Comparison of ENCODE assay signal across 10 mouse cellular contexts in the genomic region with DNA sequence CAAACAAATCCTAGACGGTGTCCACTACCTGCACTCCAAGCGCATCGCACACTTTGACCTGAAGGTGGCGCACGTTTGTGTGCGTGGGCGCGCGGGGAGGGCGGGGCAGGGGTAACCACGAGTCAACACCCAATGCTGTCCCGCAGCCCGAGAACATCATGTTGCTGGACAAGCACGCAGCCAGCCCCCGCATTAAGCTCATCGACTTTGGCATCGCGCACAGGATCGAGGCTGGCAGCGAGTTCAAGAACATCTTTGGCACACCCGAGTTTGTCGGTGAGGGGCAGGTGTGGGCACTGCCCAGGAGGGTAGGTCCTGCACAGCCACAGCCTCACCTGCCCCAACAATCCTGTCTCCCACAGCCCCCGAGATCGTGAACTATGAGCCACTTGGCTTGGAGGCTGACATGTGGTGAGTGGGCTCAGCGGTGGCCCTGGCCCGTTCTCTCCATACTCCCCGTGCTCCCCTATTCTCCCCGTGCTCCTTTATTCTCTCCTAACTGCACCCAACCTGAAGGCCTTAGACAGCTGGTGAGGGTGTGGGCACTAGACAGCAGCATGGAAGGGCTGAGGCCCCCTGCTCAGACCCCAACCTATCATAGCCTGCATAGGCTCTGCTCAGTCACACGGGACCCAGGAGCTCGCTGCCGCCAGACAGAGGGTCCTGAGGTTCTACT. TPM values are rescaled to one million over a fixed set of nuclear protein-coding genes. Genes with fewer than 3 reads are reported as not detected.
DNase-seq lines count a peak whose midpoint lies in the region; ATAC-seq and TF ChIP-seq lines count a peak whose summit lies in the region.
"Had no signal": no experiment of that assay in that cellular context is flagged by ENCODE, and none has a peak within 500 bp of the region (broad histone marks: within the 10 kb centered on the region; RNA-seq: fewer than 3 reads in every experiment).

No protein-coding gene starts in this region.

- H3K4me1 ChIP-seq in forebrain, postnatal 0 days (ENCODE audit: insufficient read depth): peaks cover 11% of the 10 kb centered on the region
- peaks cover 24% of the 10 kb centered on the region for H3K4me1 ChIP-seq in forebrain, embryonic 12.5 days
- peaks cover 42% of the 10 kb centered on the region for H3K4me1 ChIP-seq in testis, adult 2 months (ENCODE audit: control insufficient read depth, insufficient read depth, low read length)
- peaks cover 25% of the 10 kb centered on the region for H3K4me1 ChIP-seq in limb, embryonic 12.5 days (replicated peaks)
- peaks cover 36% of the 10 kb centered on the region for H3K4me1 ChIP-seq in neural tube, embryonic 15.5 days

- H3K27me3 ChIP-seq in forebrain, postnatal 0 days (ENCODE audit: insufficient read depth, low read length): peaks cover 12% of the 10 kb centered on the region; the same call in 1 of the 2 replicates
- peaks cover 27% of the 10 kb centered on the region for H3K27me3 ChIP-seq in forebrain, embryonic 12.5 days
- H3K27me3 ChIP-seq in testis, adult 2 months (ENCODE audit: control insufficient read depth, insufficient read depth, low read length): no peaks in the 10 kb centered on the region
- peaks cover 24% of the 10 kb centered on the region for H3K27me3 ChIP-seq in limb, embryonic 12.5 days
- peaks cover 9% of the 10 kb centered on the region for H3K27me3 ChIP-seq in neural tube, embryonic 15.5 days (replicated peaks)

- no peak for DNase-seq in forebrain, postnatal 0 days
- DNase-seq in testis, postnatal 14 days (ENCODE audit: low spot score): no peak
- DNase-seq in testis, postnatal 10 days (ENCODE audit: low spot score): peak; percentile 75
- DNase-seq in left cerebral cortex, postnatal 4 days: no peak

- peak; percentile 62 for TF ChIP-seq CTCF in forebrain, postnatal 0 days (IDR thresholded peaks at IDR 0.05; ENCODE audit: low read depth)
- TF ChIP-seq CTCF in testis, adult 2 months (IDR thresholded peaks at IDR 0.05; ENCODE audit: control insufficient read depth, insufficient read depth, insufficient replicate concordance, low read depth, low read length): peak; percentile 74; the same call in 1 of the 2 replicates

- 71% methylated on average over 31 of the region's 31 CpGs for WGBS in forebrain, postnatal 0 days
- 70% methylated on average over 31 of the region's 31 CpGs for WGBS in forebrain, embryonic 12.5 days
- 72% methylated on average over 31 of the region's 31 CpGs for WGBS in limb, embryonic 12.5 days
- 67% methylated on average over 31 of the region's 31 CpGs for WGBS in neural tube, embryonic 15.5 days

- TF ChIP-seq POLR2A in testis, adult 2 months (IDR thresholded peaks at IDR 0.05; ENCODE audit: control insufficient read depth, low read depth, low read length): no peak

- no peak overlapping the region for H3K9ac ChIP-seq in forebrain, postnatal 0 days
- no peak overlapping the region for H3K9ac ChIP-seq in forebrain, embryonic 12.5 days
- H3K9ac ChIP-seq in limb, embryonic 12.5 days (replicated peaks): no peak overlapping the region
- no peak overlapping the region; the same call in 1 of the 2 replicates for H3K9ac ChIP-seq in neural tube, embryonic 15.5 days (replicated peaks)

- peaks cover 23% of the 10 kb centered on the region for H3K36me3 ChIP-seq in forebrain, postnatal 0 days (ENCODE audit: insufficient read depth)
- peaks cover 30% of the 10 kb centered on the region for H3K36me3 ChIP-seq in forebrain, embryonic 12.5 days (replicated peaks)
- H3K36me3 ChIP-seq in testis, adult 2 months (ENCODE audit: control insufficient read depth, insufficient read depth, low read length): no peaks in the 10 kb centered on the region
- peaks cover 46% of the 10 kb centered on the region for H3K36me3 ChIP-seq in limb, embryonic 12.5 days
- peaks cover 41% of the 10 kb centered on the region for H3K36me3 ChIP-seq in neural tube, embryonic 15.5 days

- no peak for ATAC-seq in forebrain, postnatal 0 days
- no peak for ATAC-seq in forebrain, embryonic 12.5 days (ENCODE audit: low FRiP score)
- no peak for ATAC-seq in limb, embryonic 12.5 days (ENCODE audit: insufficient number of reproducible peaks, insufficient read depth, low FRiP score, low TSS enrichment, low read depth)
- no peak for ATAC-seq in neural tube, embryonic 15.5 days (ENCODE audit: low FRiP score)

- intact Hi-C loops in left cerebral cortex, postnatal 4 days (cut with DNase I): loop anchor here (10.0 kb wide), 2 partner anchors 154 to 274 kb away; partner anchors contain the start of gene Gipc3

- no peak overlapping the region for H3K4me3 ChIP-seq in forebrain, postnatal 0 days (ENCODE audit: low read depth, low read length)
- H3K4me3 ChIP-seq in forebrain, embryonic 12.5 days (replicated peaks): no peak overlapping the region
- H3K4me3 ChIP-seq in testis, adult 2 months (ENCODE audit: control insufficient read depth, low read depth, low read length): no peak overlapping the region; the same call in none of the 2 replicates
- H3K4me3 ChIP-seq in limb, embryonic 12.5 days (replicated peaks): no peak overlapping the region
- no peak overlapping the region for H3K4me3 ChIP-seq in neural tube, embryonic 15.5 days (replicated peaks)

- H3K27ac ChIP-seq in forebrain, postnatal 0 days (ENCODE audit: low read depth, low read length): no peak overlapping the region
- H3K27ac ChIP-seq in forebrain, embryonic 12.5 days: no peak overlapping the region
- no peak overlapping the region for H3K27ac ChIP-seq in testis, adult 2 months (ENCODE audit: control insufficient read depth, insufficient read depth, low read depth, low read length)
- 0 out of 2 replicates have a peak overlapping the region, but pooled peaks have one; percentile 3 for H3K27ac ChIP-seq in limb, embryonic 12.5 days
- no peak overlapping the region for H3K27ac ChIP-seq in neural tube, embryonic 15.5 days (replicated peaks)

- no peaks in the 10 kb centered on the region for H3K9me3 ChIP-seq in forebrain, postnatal 0 days (ENCODE audit: low read length)
- no peaks in the 10 kb centered on the region for H3K9me3 ChIP-seq in forebrain, embryonic 12.5 days
- H3K9me3 ChIP-seq in limb, embryonic 12.5 days: no peaks in the 10 kb centered on the region
- no peaks in the 10 kb centered on the region for H3K9me3 ChIP-seq in neural tube, embryonic 15.5 days (replicated peaks)

- H3K4me2 ChIP-seq in forebrain, postnatal 0 days (ENCODE audit: low read depth): no peak overlapping the region
- no peak overlapping the region for H3K4me2 ChIP-seq in forebrain, embryonic 12.5 days
- no peak overlapping the region for H3K4me2 ChIP-seq in limb, embryonic 12.5 days
- H3K4me2 ChIP-seq in neural tube, embryonic 15.5 days: no peak overlapping the region

RNA-seq across cellular contexts. Expression of gene 4930442H23Rik, which starts 6.7 kb away (rescaled TPM):
- not detected in 2 replicates for total RNA-seq in forebrain, postnatal 0 days (2014; rRNA removed)
- polyA plus RNA-seq in forebrain, postnatal 0 days (2015; fragmentation: Nextera tagmentation; extraction: Ambion mirVana): 0.11 and 0.24 TPM in 2 replicates
- not detected in 2 replicates for polyA plus RNA-seq in forebrain, embryonic 12.5 days (2016; fragmentation: Nextera tagmentation; extraction: Ambion mirVana)
- polyA plus RNA-seq in testis, adult 2 months (2012; rRNA removed): 1.4 and 1.8 TPM in 2 replicates
- not detected in 2 replicates for polyA plus RNA-seq in limb, embryonic 12.5 days (2016; fragmentation: Nextera tagmentation; extraction: Ambion mirVana)
- total RNA-seq in left cerebral cortex, postnatal 4 days (2021): not detected
- not detected in 2 replicates for polyA plus RNA-seq in neural tube, embryonic 15.5 days (2015; fragmentation: Nextera tagmentation; extraction: Ambion mirVana)
- polyA plus RNA-seq: heart, embryonic 14.5 days; neural tube, embryonic 14.5 days had no signal

RNA-seq across cellular contexts. Expression of gene Dapk3, which starts 7.6 kb away (rescaled TPM):
- total RNA-seq in forebrain, postnatal 0 days (2014; rRNA removed): 64.6 and 68.9 TPM in 2 replicates
- 58.1 TPM in 2 replicates for polyA plus RNA-seq in forebrain, postnatal 0 days (2015; fragmentation: Nextera tagmentation; extraction: Ambion mirVana)
- 62.8 and 67.4 TPM in 2 replicates for polyA plus RNA-seq in forebrain, embryonic 12.5 days (2016; fragmentation: Nextera tagmentation; extraction: Ambion mirVana)
- 52.6 and 61.6 TPM in 2 replicates for polyA plus RNA-seq in testis, adult 2 months (2012; rRNA removed)
- polyA plus RNA-seq in limb, embryonic 12.5 days (2016; fragmentation: Nextera tagmentation; extraction: Ambion mirVana): 64.2 and 65.7 TPM in 2 replicates
- 10 to 100 TPM; 62.7 to 62.9 TPM for total RNA-seq in left cerebral cortex, postnatal 4 days (2021)
- polyA plus RNA-seq in neural tube, embryonic 15.5 days (2015; fragmentation: Nextera tagmentation; extraction: Ambion mirVana): 65.7 and 70.4 TPM in 2 replicates

RNA-seq across cellular contexts. Expression of gene Nmrk2, which starts 11.5 kb away (rescaled TPM):
- 0.08 TPM in 1 of 2 replicates, not detected in the other for total RNA-seq in forebrain, postnatal 0 days (2014; rRNA removed)
- polyA plus RNA-seq in forebrain, postnatal 0 days (2015; fragmentation: Nextera tagmentation; extraction: Ambion mirVana): not detected in 2 replicates
- polyA plus RNA-seq in forebrain, embryonic 12.5 days (2016; fragmentation: Nextera tagmentation; extraction: Ambion mirVana): not detected in 2 replicates
- polyA plus RNA-seq in testis, adult 2 months (2012; rRNA removed): not detected in 2 replicates
- polyA plus RNA-seq in limb, embryonic 12.5 days (2016; fragmentation: Nextera tagmentation; extraction: Ambion mirVana): not detected in 2 replicates
- total RNA-seq in left cerebral cortex, postnatal 4 days (2021): under 1 TPM in 1 of 2 experiments, not detected in 1; 0.44 TPM
- polyA plus RNA-seq in neural tube, embryonic 15.5 days (2015; fragmentation: Nextera tagmentation; extraction: Ambion mirVana): 0.17 and 0.26 TPM in 2 replicates
- polyA plus RNA-seq: neural tube, embryonic 14.5 days had no signal

RNA-seq across cellular contexts. Expression of gene Eef2, which starts 13.9 kb away (rescaled TPM):
- 2,084 and 2,175 TPM in 2 replicates for total RNA-seq in forebrain, postnatal 0 days (2014; rRNA removed)
- polyA plus RNA-seq in forebrain, postnatal 0 days (2015; fragmentation: Nextera tagmentation; extraction: Ambion mirVana): 466 and 485 TPM in 2 replicates
- 518 and 540 TPM in 2 replicates for polyA plus RNA-seq in forebrain, embryonic 12.5 days (2016; fragmentation: Nextera tagmentation; extraction: Ambion mirVana)
- 1,507 and 1,673 TPM in 2 replicates for polyA plus RNA-seq in testis, adult 2 months (2012; rRNA removed)
- 524 and 544 TPM in 2 replicates for polyA plus RNA-seq in limb, embryonic 12.5 days (2016; fragmentation: Nextera tagmentation; extraction: Ambion mirVana)
- total RNA-seq in left cerebral cortex, postnatal 4 days (2021): 1,000 to 10,000 TPM; 1,312 to 1,322 TPM
- 493 and 549 TPM in 2 replicates for polyA plus RNA-seq in neural tube, embryonic 15.5 days (2015; fragmentation: Nextera tagmentation; extraction: Ambion mirVana)

RNA-seq across cellular contexts. Expression of gene Pias4, which starts 22.7 kb away (rescaled TPM):
- 30.1 and 32.5 TPM in 2 replicates for total RNA-seq in forebrain, postnatal 0 days (2014; rRNA removed)
- 28.1 and 35.8 TPM in 2 replicates for polyA plus RNA-seq in forebrain, postnatal 0 days (2015; fragmentation: Nextera tagmentation; extraction: Ambion mirVana)
- polyA plus RNA-seq in forebrain, embryonic 12.5 days (2016; fragmentation: Nextera tagmentation; extraction: Ambion mirVana): 51.6 and 52.9 TPM in 2 replicates
- polyA plus RNA-seq in testis, adult 2 months (2012; rRNA removed): 164 and 184 TPM in 2 replicates
- polyA plus RNA-seq in limb, embryonic 12.5 days (2016; fragmentation: Nextera tagmentation; extraction: Ambion mirVana): 57.7 and 62.1 TPM in 2 replicates
- total RNA-seq in left cerebral cortex, postnatal 4 days (2021): 10 to 100 TPM; 29.6 to 30.4 TPM
- 52.8 and 57.3 TPM in 2 replicates for polyA plus RNA-seq in neural tube, embryonic 15.5 days (2015; fragmentation: Nextera tagmentation; extraction: Ambion mirVana)
